Mouse (Mus musculus) neural tube, embryonic 10.5 days (tissue): ENCODE measurements around the gene Bcl7a.
A peak's percentile ranks its signal among the peaks of the same experiment; 100 is the strongest.

Source experiments
- DNase-seq: peaks from one replicate; pipeline ENCODE4 v3.0.0-alpha.2; 2017; ENCODE audit warnings: low spot score; ENCODE audit errors: extremely low spot score

Bcl7a gene

GRCm38 (mm10) chr5:123327686-123328085, 15.9 kb upstream of the Bcl7a start:
- no peak for DNase-seq

- DNase-seq, result no peak
Measured at GRCm38 (mm10) chr5:123333566-123333965, 10.1 kb upstream of the Bcl7a start.

GRCm38 (mm10) chr5:123336205-123336961, 7.3 kb upstream of the Bcl7a start:
- no peak for DNase-seq

GRCm38 (mm10) chr5:123338463-123338862, 5.2 kb upstream of the Bcl7a start:
- DNase-seq, result no peak

- DNase-seq, result no peak
Measured at GRCm38 (mm10) chr5:123344628-123344962, 961 bp downstream of the Bcl7a start.

GRCm38 (mm10) chr5:123344963-123345852, 1.6 kb downstream of the Bcl7a start:
- peak; percentile 77 for DNase-seq

- DNase-seq, result peak; percentile 75
Measured at GRCm38 (mm10) chr5:123345853-123346654, 2.4 kb downstream of the Bcl7a start.

- no peak for DNase-seq
Measured at GRCm38 (mm10) chr5:123346701-123347270, 3.2 kb downstream of the Bcl7a start.

- DNase-seq, result no peak
Measured at GRCm38 (mm10) chr5:123347985-123348384, 4.4 kb downstream of the Bcl7a start.

- no peak for DNase-seq
Measured at GRCm38 (mm10) chr5:123350386-123350785, 6.8 kb downstream of the Bcl7a start.

- DNase-seq, result no peak
Measured at GRCm38 (mm10) chr5:123355918-123356317, 12.3 kb downstream of the Bcl7a start.

GRCm38 (mm10) chr5:123357253-123357652, 13.6 kb downstream of the Bcl7a start:
- DNase-seq, result no peak

- DNase-seq, result no peak
Measured at GRCm38 (mm10) chr5:123359431-123359830, 15.8 kb downstream of the Bcl7a start.

GRCm38 (mm10) chr5:123362911-123363310, 19.3 kb downstream of the Bcl7a start:
- no peak for DNase-seq

- DNase-seq, result no peak
Measured at GRCm38 (mm10) chr5:123364302-123364971, 20.8 kb downstream of the Bcl7a start.

GRCm38 (mm10) chr5:123368869-123369488, 25.3 kb downstream of the Bcl7a start:
- DNase-seq, result peak; percentile 58

- DNase-seq, result no peak
Measured at GRCm38 (mm10) chr5:123370049-123370448, 26.4 kb downstream of the Bcl7a start.

GRCm38 (mm10) chr5:123375262-123375661, 31.6 kb downstream of the Bcl7a start:
- DNase-seq, result no peak

GRCm38 (mm10) chr5:123375793-123376452, 32.3 kb downstream of the Bcl7a start:
- DNase-seq, result no peak

- DNase-seq, result no peak
Measured at GRCm38 (mm10) chr5:123376569-123376968, 32.9 kb downstream of the Bcl7a start.
